Mouse (Mus musculus) left cerebral cortex, postnatal 36 days (tissue): Measurements from ENCODE around the gene Ptprm. TPM values are rescaled to one million over a fixed set of nuclear protein-coding genes. Genes with fewer than 3 reads are reported as not detected.
A peak's percentile ranks its signal among the peaks of the same experiment; 100 is the strongest.

Source experiments
- DNase-seq, 2 experiments: peaks; one replicate each; pipeline ENCODE4 v3.0.0; 2021 to 2022; ENCODE audit warnings: low spot score in 2 of 2, mixed read lengths in 1 of 2
- intact Hi-C: fragments of 180-260 bp; cut with DNase I; formaldehyde crosslinking; loops from one replicate; pipeline ENCODE4 v1.15.1; 2025
- total RNA-seq, 2 experiments: library from RNA; stranded (reverse); gene quantifications; 2 replicates each; pipeline ENCODE4 v1.2.3; 2021

Gene Ptprm
- total RNA-seq, 2 experiments from 2014 or later, result 34.1 to 41.6 TPM

GRCm38 (mm10) chr17:67296604-67297595 lies 57.4 kb downstream of the Ptprm start:
- intact Hi-C loops, result no loop called here
- no peak for DNase-seq

- DNase-seq, result peak in 1 of 2 experiments; percentile 14
These were observed 63.5 kb downstream of the Ptprm start for GRCm38 (mm10) chr17:67290662-67291240.

GRCm38 (mm10) chr17:67287501-67287900 lies 66.8 kb downstream of the Ptprm start:
- DNase-seq, result peak in 1 of 2 experiments; percentile 24
- intact Hi-C loops, result no loop called here

More at GRCm38 (mm10) chr17:67290662-67291240, 63.5 kb downstream of the Ptprm start:
- intact Hi-C loops, result no loop called here

- DNase-seq, result no peak
- intact Hi-C loops, result no loop called here
These were observed 72.6 kb downstream of the Ptprm start for GRCm38 (mm10) chr17:67281640-67282170.

- DNase-seq, result no peak
- intact Hi-C loops, result no loop called here
These were observed 76.9 kb downstream of the Ptprm start for GRCm38 (mm10) chr17:67277124-67277910.

GRCm38 (mm10) chr17:67274531-67275094 lies 79.6 kb downstream of the Ptprm start:
- intact Hi-C loops, result no loop called here

GRCm38 (mm10) chr17:67272928-67273327 lies 81.3 kb downstream of the Ptprm start:
- intact Hi-C loops, result no loop called here
- DNase-seq, result no peak

More at GRCm38 (mm10) chr17:67274531-67275094, 79.6 kb downstream of the Ptprm start:
- peak; percentile 34 to 35 for DNase-seq

- no peak for DNase-seq
- intact Hi-C loops, result no loop called here
These were observed 85.7 kb downstream of the Ptprm start for GRCm38 (mm10) chr17:67268475-67269080.

- no peak for DNase-seq
- intact Hi-C loops, result no loop called here
These were observed 88.0 kb downstream of the Ptprm start for GRCm38 (mm10) chr17:67266270-67266669.

- intact Hi-C loops, result no loop called here
- no peak for DNase-seq
These were observed 88.7 kb downstream of the Ptprm start for GRCm38 (mm10) chr17:67265520-67265919.

GRCm38 (mm10) chr17:67264716-67265115 lies 89.5 kb downstream of the Ptprm start:
- no peak for DNase-seq
- intact Hi-C loops, result no loop called here

GRCm38 (mm10) chr17:67263024-67263423 lies 91.2 kb downstream of the Ptprm start:
- no peak for DNase-seq
- intact Hi-C loops, result no loop called here

- no peak for DNase-seq
- intact Hi-C loops, result no loop called here
These were observed 94.2 kb downstream of the Ptprm start for GRCm38 (mm10) chr17:67260016-67260415.

- DNase-seq, result no peak
- intact Hi-C loops, result no loop called here
These were observed 96.5 kb downstream of the Ptprm start for GRCm38 (mm10) chr17:67257780-67258179.

- intact Hi-C loops, result no loop called here
- no peak for DNase-seq
These were observed 98.1 kb downstream of the Ptprm start for GRCm38 (mm10) chr17:67256171-67256570.

GRCm38 (mm10) chr17:67253445-67253844 lies 100.8 kb downstream of the Ptprm start:
- no peak for DNase-seq
- intact Hi-C loops, result no loop called here

- intact Hi-C loops, result no loop called here
- no peak for DNase-seq
These were observed 101.3 kb downstream of the Ptprm start for GRCm38 (mm10) chr17:67252992-67253391.

- DNase-seq, result no peak
- intact Hi-C loops, result no loop called here
These were observed 108.9 kb downstream of the Ptprm start for GRCm38 (mm10) chr17:67245273-67245875.
